Mouse (Mus musculus) erythroblast, embryonic 14.5 days (primary cell): ENCODE data around the gene Prap1.

Experiments
- GATA1 ChIP-seq: IDR thresholded peaks from 2 replicates; pipeline ENCODE4 v1.6.1; 2012; ENCODE audit warnings: low read length, inconsistent platforms, mixed read lengths
- TAL1 ChIP-seq: IDR thresholded peaks from 3 replicates; pipeline ENCODE4 v1.6.1; 2012; ENCODE audit warnings: low read length, inconsistent platforms, mixed read lengths

DNA sequence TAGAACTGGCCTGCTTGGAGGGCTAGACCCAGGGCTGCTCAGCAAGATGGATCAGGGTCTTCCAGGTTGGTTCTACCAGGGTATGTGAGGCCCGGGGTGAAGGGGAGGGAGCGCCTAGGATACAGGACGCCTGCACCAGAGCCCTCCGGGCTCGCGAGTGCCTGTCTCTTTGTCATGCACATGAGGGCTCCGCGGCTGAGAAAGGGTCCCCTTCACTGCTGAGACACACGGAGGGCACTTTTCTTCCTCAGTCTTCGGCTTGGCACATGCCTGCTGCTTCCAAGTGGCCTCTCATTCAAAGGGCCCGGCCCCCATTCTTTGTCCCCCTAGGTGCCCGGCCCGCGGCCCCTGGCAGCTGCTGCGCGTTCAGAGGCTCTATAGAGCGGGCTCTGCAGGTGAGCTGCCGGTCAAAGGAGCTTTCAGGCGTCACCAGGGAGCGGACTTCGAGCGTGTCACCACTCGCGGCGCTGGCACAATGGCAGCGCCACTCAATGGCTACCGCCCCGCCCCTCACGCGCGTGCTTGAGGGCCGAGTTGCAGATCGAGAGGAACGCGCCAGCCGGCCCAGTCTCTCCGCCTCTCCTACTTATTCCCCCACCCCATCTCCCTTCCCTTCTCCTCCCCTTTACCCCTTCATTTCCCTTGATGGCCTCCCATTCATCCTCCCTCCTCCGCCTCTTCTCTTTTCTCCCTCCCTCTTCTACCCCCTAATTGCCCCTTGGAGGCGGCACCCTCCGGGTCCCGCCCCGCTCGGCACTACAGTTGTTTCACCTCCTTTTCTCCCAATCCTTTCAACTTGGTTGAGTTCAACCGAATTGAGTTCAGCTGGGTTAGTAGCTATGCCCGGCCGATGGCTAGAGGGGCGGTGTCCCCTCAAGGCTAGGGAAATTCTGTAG is 32.0 kb upstream of the Prap1 start:
- TF ChIP-seq GATA1 (no peak), TAL1 (no peak)
